Mouse (Mus musculus): ENCODE results near the gene Wnt9a.

DNA sequence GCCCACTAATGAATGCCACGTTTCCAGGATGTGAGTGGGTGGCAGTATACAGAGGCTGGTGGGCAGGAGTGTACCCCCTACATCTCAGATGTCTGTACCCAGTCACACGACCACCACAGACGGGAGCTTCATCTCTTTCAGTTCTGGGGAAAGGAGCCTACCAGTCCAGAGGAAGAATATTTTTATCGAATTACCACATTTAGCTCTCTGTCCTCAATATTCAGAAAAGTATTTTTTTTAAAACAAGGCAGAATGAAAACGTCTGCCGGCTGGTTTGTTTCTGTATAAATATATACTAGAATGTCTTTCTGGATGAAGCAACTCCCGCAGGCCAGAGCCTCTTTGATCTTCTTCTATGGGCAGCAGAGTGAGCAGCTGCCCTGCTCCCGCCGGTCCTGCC is 26.2 kb downstream of the Wnt9a start:
- no peak for TF ChIP-seq EP300 (IDR thresholded peaks at IDR 0.05; ENCODE audit: low read depth)
- TF ChIP-seq CTCF (IDR thresholded peaks at IDR 0.05; ENCODE audit: low read depth) = no peak

All from heart, postnatal 0 days (tissue).